Mouse (Mus musculus): ENCODE measurements around the gene Jarid2. TPM values are rescaled to one million over a fixed set of nuclear protein-coding genes. Genes with fewer than 3 reads are reported as not detected.
A peak's percentile ranks its signal among the peaks of the same experiment; 100 is the strongest.
"Not testable (repeated sequence)": the region's sequence is repeated elsewhere in the genome, so short reads cannot be mapped to it uniquely, and the experiment has no call there.

Jarid2 gene
- polyA plus RNA-seq, 1 experiment from 2014 or later, result 8.4 TPM

DNA sequence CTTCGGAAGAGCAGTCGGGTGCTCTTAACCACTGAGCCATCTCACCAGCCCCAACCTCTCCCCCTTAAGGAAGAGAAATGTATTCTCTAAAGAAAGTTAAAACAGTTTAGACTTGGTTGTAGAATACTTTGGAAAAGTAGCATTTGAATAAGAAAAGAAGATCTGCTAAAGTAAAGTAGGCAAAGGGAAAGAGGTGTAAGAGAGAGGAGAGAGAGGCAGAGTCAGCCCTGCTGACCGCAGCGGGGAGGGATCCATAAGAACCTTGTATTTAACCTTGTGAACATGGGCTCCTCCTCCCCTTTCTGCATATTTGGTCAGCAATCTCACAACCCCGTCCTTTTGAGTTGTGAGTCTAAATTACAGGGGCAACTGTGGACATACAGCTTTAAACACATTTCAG lies 83.1 kb downstream of the Jarid2 start:
- H3K36me3 ChIP-seq (ENCODE audit: inconsistent target), result no peaks in the 10 kb centered on the region
- no peak overlapping the region for H3K27ac ChIP-seq
- no peak overlapping the region for H3K4me3 ChIP-seq (ENCODE audit: inconsistent target)
- 96% methylated on average over 4 of the region's 5 CpGs for WGBS (ENCODE audit: missing documents)
- H3K79me2 ChIP-seq (ENCODE audit: inconsistent target), result peaks cover 93% of the 10 kb centered on the region

DNA sequence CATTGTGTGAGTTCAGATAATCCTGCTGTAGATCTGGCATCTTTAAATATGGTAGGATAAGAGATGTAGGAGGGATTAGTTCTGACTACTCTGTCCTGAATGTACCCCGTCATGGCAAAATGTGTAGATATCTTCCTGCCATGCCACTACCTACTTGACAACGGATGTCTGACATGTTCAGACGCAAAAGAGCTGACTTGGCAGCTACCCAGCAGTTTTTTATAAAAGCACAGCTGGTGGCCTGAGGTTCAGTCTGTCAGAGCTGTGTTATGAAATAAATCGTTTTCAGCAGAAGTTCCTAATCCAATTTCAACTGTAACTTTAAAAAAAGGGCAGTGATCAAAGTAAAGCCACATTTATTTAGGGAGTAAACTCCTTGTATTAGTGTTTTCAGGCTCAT lies 90.1 kb downstream of the Jarid2 start:
- 0% methylated on average over 4 of the region's 4 CpGs for WGBS (ENCODE audit: missing documents)
- no peaks in the 10 kb centered on the region for H3K36me3 ChIP-seq (ENCODE audit: inconsistent target)
- peak overlapping the region; percentile 22; the same call in 1 of the 2 replicates for H3K27ac ChIP-seq
- no peak overlapping the region for H3K4me3 ChIP-seq (ENCODE audit: inconsistent target)
- peaks cover 88% of the 10 kb centered on the region for H3K79me2 ChIP-seq (ENCODE audit: inconsistent target)

DNA sequence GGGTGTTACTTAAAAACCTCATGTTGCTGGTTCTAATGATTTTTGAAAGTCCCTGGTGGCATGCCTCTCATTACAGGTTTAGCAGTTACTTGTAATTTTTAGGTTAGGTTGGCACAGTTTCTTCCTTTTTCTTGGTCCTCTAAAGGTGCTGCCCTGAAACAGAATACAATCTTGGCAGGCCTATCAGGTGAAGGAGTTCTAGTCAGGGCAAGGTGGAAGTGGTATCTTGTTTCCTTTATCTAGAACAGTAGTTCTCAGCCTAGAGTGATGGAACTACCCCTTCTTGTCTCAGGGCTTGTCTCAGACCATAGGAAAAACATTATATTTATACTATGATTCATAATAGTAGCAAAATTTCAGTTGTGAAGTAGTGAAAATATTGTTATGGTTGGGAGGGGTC lies 93.3 kb downstream of the Jarid2 start:
- no peak overlapping the region for H3K27ac ChIP-seq
- peaks cover 96% of the 10 kb centered on the region for H3K79me2 ChIP-seq (ENCODE audit: inconsistent target)
- H3K36me3 ChIP-seq (ENCODE audit: inconsistent target), result 0 out of 2 replicates have a peak, but pooled peaks cover 4% of the 10 kb centered on the region
- no peak overlapping the region for H3K4me3 ChIP-seq (ENCODE audit: inconsistent target)

DNA sequence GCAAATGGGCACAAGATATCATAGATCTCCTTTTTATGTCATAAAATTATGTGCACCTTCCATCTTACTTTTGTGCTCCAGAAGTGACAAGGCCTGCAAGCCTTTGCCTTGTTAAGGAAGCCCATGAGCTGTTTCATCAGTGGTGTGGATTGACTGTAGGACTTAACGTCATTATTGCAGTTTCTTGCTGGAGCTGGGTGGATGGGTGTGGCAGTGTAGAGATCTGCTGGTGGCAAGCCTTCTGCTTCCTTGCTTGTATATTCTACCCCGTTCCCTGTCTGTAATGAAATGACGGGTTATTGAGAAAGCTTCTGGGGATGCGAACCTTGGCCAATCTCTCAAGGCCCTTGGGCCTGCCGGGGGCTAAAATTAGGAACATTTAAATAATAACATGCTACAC lies 99.6 kb downstream of the Jarid2 start:
- 80% methylated on average over 5 of the region's 5 CpGs for WGBS (ENCODE audit: missing documents)

DNA sequence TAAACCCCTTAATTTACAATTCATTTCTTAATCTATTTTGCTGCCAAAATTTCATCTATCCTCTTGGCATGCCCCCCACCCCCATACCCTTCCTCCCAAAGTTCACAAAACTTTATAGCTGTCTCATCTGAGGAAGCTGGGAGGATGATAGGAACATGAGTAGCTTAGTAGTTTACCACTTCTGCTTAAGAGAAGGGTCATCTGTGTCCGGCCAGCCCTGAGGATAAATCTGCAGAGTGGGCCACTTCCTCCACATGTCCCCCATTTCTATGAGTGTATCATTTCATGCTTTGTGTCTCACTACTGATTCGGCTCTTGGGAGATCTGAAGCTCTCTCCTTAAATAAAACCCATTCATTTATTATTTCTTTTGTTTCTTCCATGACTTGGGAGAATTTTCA lies 102.8 kb downstream of the Jarid2 start:
- Histone ChIP-seq H3K4me3 (ENCODE audit: inconsistent target) (no peak overlapping the region), H3K27ac (no peak overlapping the region), H3K36me3 (ENCODE audit: inconsistent target) (no peaks in the 10 kb centered on the region), H3K79me2 (ENCODE audit: inconsistent target) (peaks cover 98% of the 10 kb centered on the region)
- WGBS (ENCODE audit: missing documents), result 48% methylated on average over 2 of the region's 2 CpGs

More for the DNA sequence above, 99.6 kb downstream of the Jarid2 start:
- Histone ChIP-seq H3K36me3 (ENCODE audit: inconsistent target) (0 out of 2 replicates have a peak, but pooled peaks cover 4% of the 10 kb centered on the region), H3K4me3 (ENCODE audit: inconsistent target) (no peak overlapping the region), H3K27ac (no peak overlapping the region), H3K79me2 (ENCODE audit: inconsistent target) (peaks cover 96% of the 10 kb centered on the region)

DNA sequence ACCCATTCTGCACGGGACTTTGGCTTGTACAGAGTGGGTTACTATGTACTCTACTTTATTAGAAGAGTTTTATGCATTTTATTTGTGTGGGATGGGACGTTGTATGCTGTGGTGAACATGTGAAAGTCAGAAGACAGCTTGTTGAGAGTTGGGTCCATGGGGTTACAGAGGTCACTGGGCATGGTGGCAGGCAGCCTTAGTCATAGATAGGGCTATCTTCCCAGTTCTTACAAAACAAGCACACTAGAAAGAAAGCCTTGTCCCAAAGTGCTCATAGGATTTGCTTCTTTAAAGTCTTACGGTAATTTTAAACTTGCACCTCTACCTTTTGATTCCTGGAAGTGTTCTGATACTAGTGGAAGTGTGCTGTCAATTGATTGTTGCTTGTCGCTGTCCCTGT lies 103.6 kb downstream of the Jarid2 start:
- H3K36me3 ChIP-seq (ENCODE audit: inconsistent target), result no peaks in the 10 kb centered on the region
- H3K79me2 ChIP-seq (ENCODE audit: inconsistent target), result peaks cover 98% of the 10 kb centered on the region
- H3K27ac ChIP-seq, result no peak overlapping the region
- H3K4me3 ChIP-seq (ENCODE audit: inconsistent target), result no peak overlapping the region
- WGBS (ENCODE audit: missing documents), result 92% methylated on average over 3 of the region's 4 CpGs

DNA sequence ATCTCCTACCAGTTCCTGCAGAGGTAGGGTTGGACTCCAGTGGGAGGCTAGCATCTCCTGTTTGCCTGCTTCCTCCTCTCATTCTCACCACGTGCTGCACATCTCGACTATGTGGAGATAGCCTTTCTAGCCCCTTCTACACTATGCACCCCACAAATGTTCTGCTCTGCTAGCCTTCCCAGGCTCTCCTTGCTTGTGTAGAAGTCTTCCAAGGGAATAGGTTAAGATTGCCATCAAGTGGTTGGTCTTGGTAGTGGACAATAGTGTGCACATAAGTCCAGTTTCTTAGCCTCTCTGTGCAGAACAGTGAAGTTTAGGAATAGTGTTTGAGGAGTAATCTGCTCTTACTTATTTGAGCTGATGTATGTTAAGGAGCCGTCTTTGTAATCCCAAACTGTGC lies 104.1 kb downstream of the Jarid2 start:
- no peak overlapping the region for H3K4me3 ChIP-seq (ENCODE audit: inconsistent target)
- no peak overlapping the region for H3K27ac ChIP-seq
- peaks cover 98% of the 10 kb centered on the region for H3K79me2 ChIP-seq (ENCODE audit: inconsistent target)
- no peaks in the 10 kb centered on the region for H3K36me3 ChIP-seq (ENCODE audit: inconsistent target)
- 49% methylated on average over 3 of the region's 3 CpGs for WGBS (ENCODE audit: missing documents)

DNA sequence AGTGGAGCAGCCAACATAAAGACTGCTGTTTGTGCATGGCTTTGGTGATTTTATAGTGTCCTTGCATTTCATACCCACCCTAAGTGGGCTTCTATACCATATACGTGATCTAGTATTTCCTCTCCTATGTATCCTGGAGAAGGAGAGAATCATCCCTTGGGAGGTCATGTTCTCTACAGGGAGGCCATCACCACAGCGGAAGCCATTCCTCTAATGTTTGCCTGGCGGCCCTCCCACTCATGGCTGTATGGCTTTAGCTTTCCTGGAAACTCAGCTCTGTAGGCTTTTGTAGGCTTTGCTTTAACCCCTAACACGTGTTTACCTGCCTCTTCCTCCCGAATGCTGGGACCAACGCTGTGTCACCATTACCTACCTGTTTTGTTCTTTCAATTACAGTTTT lies 108.2 kb downstream of the Jarid2 start:
- 98% methylated on average over 6 of the region's 6 CpGs for WGBS (ENCODE audit: missing documents)
- Histone ChIP-seq H3K79me2 (ENCODE audit: inconsistent target) (peaks cover 98% of the 10 kb centered on the region), H3K36me3 (ENCODE audit: inconsistent target) (no peaks in the 10 kb centered on the region), H3K4me3 (ENCODE audit: inconsistent target) (no peak overlapping the region), H3K27ac (no peak overlapping the region)

DNA sequence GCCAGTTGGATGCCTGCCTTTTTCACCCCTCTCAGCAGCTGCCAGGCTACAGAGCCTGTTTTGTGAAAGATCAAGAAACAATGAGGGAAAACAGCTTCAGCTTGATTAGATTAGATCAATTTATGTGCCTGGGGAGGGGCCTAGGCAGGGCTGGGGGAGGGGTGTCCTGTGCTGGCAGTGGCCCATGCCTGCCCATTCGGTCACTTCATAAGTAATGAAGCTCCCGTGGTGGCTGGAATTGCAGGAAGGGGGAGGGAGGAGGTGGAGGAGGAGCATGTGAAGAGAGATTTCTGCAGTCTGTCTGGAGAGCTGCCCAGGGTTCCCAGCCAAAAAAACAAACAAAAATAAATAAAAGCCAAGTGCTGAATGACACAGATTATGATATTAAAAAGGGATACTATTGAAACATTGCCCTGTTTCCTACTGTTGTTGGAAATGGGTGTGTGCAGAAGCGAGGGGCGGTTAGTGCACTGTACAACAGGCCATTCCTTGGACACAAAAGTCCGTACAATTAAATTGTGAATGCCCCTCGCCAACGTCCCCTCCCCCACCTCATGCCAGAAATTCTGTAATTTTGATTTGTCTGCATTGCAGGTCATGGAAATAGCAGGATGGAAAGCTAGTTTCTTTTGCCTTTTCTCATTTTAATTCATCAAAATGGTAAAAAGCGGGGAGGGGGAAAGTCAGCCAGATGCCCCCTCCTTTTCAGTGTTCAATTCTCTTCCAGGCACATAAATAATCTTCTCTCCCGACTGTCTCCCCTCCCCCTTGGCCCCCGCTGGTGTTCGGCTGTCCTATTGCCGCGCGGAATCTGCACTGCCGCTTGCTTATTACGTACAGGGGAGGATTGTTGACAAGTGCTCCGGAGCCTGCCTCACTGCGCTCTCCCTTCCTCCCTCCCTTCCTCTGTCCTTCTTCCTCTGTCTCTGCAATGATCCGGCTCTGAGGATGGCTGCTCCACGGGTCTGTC lies 110.9 kb downstream of the Jarid2 start:
- Histone ChIP-seq H3K4me3 (ENCODE audit: inconsistent target) (no peak overlapping the region), H3K79me2 (ENCODE audit: inconsistent target) (peaks cover 98% of the 10 kb centered on the region), H3K27ac (no peak overlapping the region), H3K36me3 (ENCODE audit: inconsistent target) (no peaks in the 10 kb centered on the region)
- 57% methylated on average over 17 of the region's 20 CpGs for WGBS (ENCODE audit: missing documents)

DNA sequence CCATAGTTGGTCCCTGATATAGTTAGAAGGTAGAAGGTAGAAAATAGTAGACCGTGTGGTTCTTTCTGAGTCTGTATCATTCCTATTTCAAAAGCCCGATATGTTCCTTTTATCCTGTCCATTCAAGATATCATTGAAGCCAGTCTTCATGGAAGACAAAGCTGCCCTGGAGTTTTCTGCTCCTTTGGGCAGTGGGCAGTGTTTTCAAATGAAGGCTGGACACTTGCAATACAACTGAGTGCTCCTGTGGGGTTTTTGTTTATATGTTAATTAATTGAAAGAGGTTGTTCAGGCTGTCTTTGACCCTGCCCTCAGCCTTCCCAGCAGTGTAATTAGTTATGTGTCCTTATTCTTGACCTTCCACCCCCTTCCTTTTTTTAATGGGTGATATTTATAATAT lies 122.2 kb downstream of the Jarid2 start:
- Histone ChIP-seq H3K4me3 (ENCODE audit: inconsistent target) (no peak overlapping the region), H3K79me2 (ENCODE audit: inconsistent target) (peaks cover 14% of the 10 kb centered on the region; the same call in 1 of the 2 replicates), H3K27ac (no peak overlapping the region), H3K36me3 (ENCODE audit: inconsistent target) (no peaks in the 10 kb centered on the region)
- 100% methylated on average over 2 of the region's 2 CpGs for WGBS (ENCODE audit: missing documents)

DNA sequence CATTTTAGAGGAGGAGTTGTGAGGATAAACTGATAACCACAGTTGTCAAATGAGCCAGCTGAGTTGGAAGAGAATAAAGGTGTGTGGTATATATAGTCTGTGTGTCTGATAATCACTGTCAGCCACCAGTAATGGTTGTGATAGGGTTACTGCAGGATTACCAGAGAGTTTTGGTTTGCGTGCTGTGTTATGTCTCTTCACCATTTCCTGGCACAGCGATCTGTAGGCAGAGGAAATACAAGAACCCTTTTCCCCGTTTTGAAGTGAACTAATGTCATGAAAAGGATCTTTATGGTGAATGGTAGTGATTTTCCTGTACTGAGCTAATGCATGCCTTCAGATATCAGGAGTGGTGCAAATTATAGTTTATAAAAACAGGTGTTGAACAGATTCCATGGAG lies 122.8 kb downstream of the Jarid2 start:
- Histone ChIP-seq H3K36me3 (ENCODE audit: inconsistent target) (no peaks in the 10 kb centered on the region), H3K27ac (no peak overlapping the region), H3K79me2 (ENCODE audit: inconsistent target) (peaks cover 19% of the 10 kb centered on the region; the same call in 1 of the 2 replicates), H3K4me3 (ENCODE audit: inconsistent target) (no peak overlapping the region)
- 94% methylated on average over 3 of the region's 3 CpGs for WGBS (ENCODE audit: missing documents)

DNA sequence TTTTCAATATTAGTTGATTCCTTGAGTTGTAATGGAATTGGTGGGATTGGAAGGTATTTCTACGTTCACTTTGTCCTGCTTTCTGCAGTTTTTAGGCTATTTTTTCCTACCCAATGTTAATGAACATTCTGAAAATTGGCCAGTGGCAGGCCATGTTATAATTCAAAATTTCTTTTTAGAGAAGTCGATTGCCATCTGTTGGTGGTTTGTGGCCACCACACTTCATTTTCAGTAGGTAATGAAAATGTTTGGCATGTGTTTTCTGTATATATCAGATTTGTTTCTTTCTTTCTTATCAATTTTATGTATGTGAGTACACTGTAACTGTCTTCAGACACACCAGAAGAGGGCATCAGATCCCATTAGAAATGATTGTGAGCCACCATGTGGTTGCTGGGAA lies 136.3 kb downstream of the Jarid2 start:
- no peaks in the 10 kb centered on the region for H3K36me3 ChIP-seq (ENCODE audit: inconsistent target)
- 68% methylated on average over 2 of the region's 2 CpGs for WGBS (ENCODE audit: missing documents)

DNA sequence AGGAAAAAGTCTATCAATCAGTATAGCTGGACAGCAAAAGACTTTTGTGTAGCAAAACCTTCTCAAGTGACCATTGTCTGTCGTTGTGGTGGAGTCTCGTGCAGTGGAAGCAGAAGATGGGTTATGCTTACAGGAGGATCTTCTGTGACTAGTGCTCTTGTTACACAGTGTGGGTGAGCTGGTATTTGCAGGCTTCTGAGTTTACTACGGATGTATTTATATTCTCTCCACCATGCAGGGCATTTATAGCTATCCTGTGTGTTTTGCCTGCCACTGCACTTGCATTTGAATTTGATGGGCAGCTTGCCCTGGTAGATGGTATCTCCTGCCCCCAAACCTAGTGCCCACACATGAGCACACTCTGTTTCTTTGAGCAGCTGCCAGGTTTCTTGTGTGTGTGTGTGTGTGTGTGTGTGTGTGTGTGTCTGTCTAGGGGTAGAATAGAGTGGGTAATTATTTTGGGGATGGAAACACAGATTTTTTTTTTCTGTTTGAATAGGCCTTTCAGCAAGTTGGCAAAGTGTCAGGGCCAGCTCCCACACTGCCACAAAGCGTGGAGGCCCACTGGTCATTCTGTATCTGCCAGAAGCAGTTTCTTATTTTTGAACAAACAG lies 138.9 kb downstream of the Jarid2 start:
- Histone ChIP-seq H3K4me3 (ENCODE audit: inconsistent target) (no peak overlapping the region), H3K27ac (no peak overlapping the region), H3K36me3 (ENCODE audit: inconsistent target) (no peaks in the 10 kb centered on the region), H3K79me2 (ENCODE audit: inconsistent target) (peaks cover 26% of the 10 kb centered on the region; the same call in 1 of the 2 replicates)
- 92% methylated on average over 4 of the region's 4 CpGs for WGBS (ENCODE audit: missing documents)

More for the DNA sequence above, 136.3 kb downstream of the Jarid2 start:
- Histone ChIP-seq H3K27ac (no peak overlapping the region), H3K79me2 (ENCODE audit: inconsistent target) (peaks cover 29% of the 10 kb centered on the region; the same call in 1 of the 2 replicates), H3K4me3 (ENCODE audit: inconsistent target) (no peak overlapping the region)

DNA sequence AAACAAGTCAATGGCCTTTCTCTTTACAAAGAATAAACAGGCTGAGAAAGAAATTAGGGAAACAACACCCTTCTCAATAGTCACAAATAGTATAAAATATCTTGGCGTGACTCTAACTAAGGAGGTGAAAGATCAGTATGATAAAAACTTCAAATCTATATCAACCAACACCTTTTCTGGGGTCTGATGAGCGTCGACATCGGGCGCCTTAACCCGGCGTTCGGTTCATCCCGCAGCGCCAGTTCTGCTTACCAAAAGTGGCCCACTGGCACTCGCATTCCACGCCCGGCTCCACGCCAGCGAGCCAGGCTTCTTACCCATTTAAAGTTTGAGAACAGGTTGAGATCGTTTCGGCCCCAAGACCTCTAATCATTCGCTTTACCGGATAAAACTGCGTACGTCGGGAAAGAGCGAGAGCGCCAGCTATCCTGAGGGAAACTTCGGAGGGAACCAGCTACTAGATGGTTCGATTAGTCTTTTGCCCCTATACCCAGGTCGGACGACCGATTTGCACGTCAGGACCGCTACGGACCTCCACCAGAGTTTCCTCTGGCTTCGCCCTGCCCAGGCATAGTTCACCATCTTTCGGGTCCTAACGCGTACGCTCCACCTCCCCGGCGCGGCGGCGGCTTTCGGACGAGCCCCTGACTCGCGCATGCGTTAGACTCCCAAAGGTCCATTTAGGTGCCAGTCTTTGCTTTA lies 140.3 kb downstream of the Jarid2 start:
- H3K36me3 ChIP-seq (ENCODE audit: inconsistent target); H3K4me3 ChIP-seq (ENCODE audit: inconsistent target); H3K27ac ChIP-seq: not testable (repeated sequence)
- 64% methylated on average over 35 of the region's 47 CpGs for WGBS (ENCODE audit: missing documents)
- peaks cover 26% of the 10 kb centered on the region; the same call in 1 of the 2 replicates for H3K79me2 ChIP-seq (ENCODE audit: inconsistent target)

Data from macrophage (primary cell).